Mouse (Mus musculus) limb, embryonic 13.5 days (tissue): Measurements from ENCODE around the gene AL607142.1. TPM values are rescaled to one million over a fixed set of nuclear protein-coding genes. Genes with fewer than 3 reads are reported as not detected.

Source experiments
- ATAC-seq: fragments of 200-750 bp; cut with Nextera tagmentation; 2 replicates; pipeline ENCODE4 v1.8.0; 2017; ENCODE audit warnings: low read depth, moderate number of reproducible peaks, moderate TSS enrichment; ENCODE audit not compliant: low FRiP score
- H3K27ac ChIP-seq: fragments of 300-500 bp; sonication (generic); 2 replicates; pipeline ENCODE4 v1.5.1; 2015; ENCODE audit warnings: inconsistent platforms, mild to moderate bottlenecking, moderate library complexity
- H3K27me3 ChIP-seq: fragments of 300-500 bp; sonication (generic); 2 replicates; pipeline ENCODE4 v1.6.1; 2015; ENCODE audit warnings: mild to moderate bottlenecking, inconsistent platforms
- H3K36me3 ChIP-seq: fragments of 300-500 bp; sonication (generic); 2 replicates; pipeline ENCODE4 v1.6.1; 2015; ENCODE audit warnings: inconsistent platforms, mild to moderate bottlenecking, moderate library complexity
- H3K4me1 ChIP-seq: fragments of 300-500 bp; sonication (generic); 2 replicates; pipeline ENCODE4 v1.6.1; 2015; ENCODE audit warnings: inconsistent platforms
- H3K4me2 ChIP-seq: fragments of 300-500 bp; sonication (generic); replicated peaks from 2 replicates; pipeline ENCODE4 v1.6.1; 2015; ENCODE audit warnings: inconsistent platforms, mild to moderate bottlenecking, moderate library complexity
- H3K4me3 ChIP-seq: fragments of 300-500 bp; sonication (generic); 2 replicates; pipeline ENCODE4 v1.5.1; 2015; ENCODE audit warnings: moderate library complexity, mild to moderate bottlenecking, inconsistent platforms
- H3K9ac ChIP-seq: fragments of 300-500 bp; sonication (generic); 2 replicates; pipeline ENCODE4 v1.6.1; 2015; ENCODE audit warnings: mild to moderate bottlenecking, inconsistent platforms
- H3K9me3 ChIP-seq: fragments of 300-500 bp; sonication (generic); 2 replicates; pipeline ENCODE4 v1.6.1; 2016; ENCODE audit warnings: inconsistent platforms
- WGBS: fragments of 180-500 bp; shearing (Covaris S2); methylation state at CpG from one replicate; pipeline ENCODE4 v1.1.7; 2015; 5-methylcytosine and 5-hydroxymethylcytosine counted together
- polyA plus RNA-seq: library from polyadenylated mRNA; unstranded; fragments of >200 nt; fragmentation: Nextera tagmentation; extraction: Ambion mirVana; gene quantifications from 2 replicates; pipeline ENCODE4 v1.2.1, GENCODE M21; 2015

AL607142.1 gene
- polyA plus RNA-seq, 1 experiment from 2014 or later = not detected

- Histone ChIP-seq H3K4me1 (peaks cover 15% of the 10 kb centered on the region), H3K4me3 (no peak overlapping the region), H3K27ac (no peak overlapping the region), H3K9me3 (no peaks in the 10 kb centered on the region), H3K27me3 (no peaks in the 10 kb centered on the region; the same call in 1 of the 2 replicates), H3K4me2 (no peak overlapping the region), H3K9ac (no peak overlapping the region), H3K36me3 (no peaks in the 10 kb centered on the region)
- ATAC-seq = no peak
- WGBS = 72% methylated on average over 5 of the region's 5 CpGs
Measured at GRCm38 (mm10) chr4:120044612-120045011, 20.2 kb upstream of the AL607142.1 start.

GRCm38 (mm10) chr4:120045131-120045537 is 19.7 kb upstream of the AL607142.1 start:
- H3K9ac ChIP-seq = no peak overlapping the region
- 32% methylated on average over 5 of the region's 5 CpGs for WGBS
- H3K27ac ChIP-seq = no peak overlapping the region
- H3K9me3 ChIP-seq = no peaks in the 10 kb centered on the region
- no peak overlapping the region for H3K4me2 ChIP-seq
- ATAC-seq = no peak
- H3K36me3 ChIP-seq = no peaks in the 10 kb centered on the region
- H3K4me3 ChIP-seq = no peak overlapping the region
- no peaks in the 10 kb centered on the region; the same call in 1 of the 2 replicates for H3K27me3 ChIP-seq
- peaks cover 15% of the 10 kb centered on the region for H3K4me1 ChIP-seq

- Histone ChIP-seq H3K4me2 (no peak overlapping the region), H3K4me3 (no peak overlapping the region), H3K27ac (no peak overlapping the region), H3K27me3 (no peaks in the 10 kb centered on the region; the same call in 1 of the 2 replicates), H3K36me3 (no peaks in the 10 kb centered on the region), H3K9me3 (no peaks in the 10 kb centered on the region), H3K9ac (no peak overlapping the region), H3K4me1 (peaks cover 15% of the 10 kb centered on the region)
- ATAC-seq = no peak
- 82% methylated on average over 7 of the region's 7 CpGs for WGBS
Measured at GRCm38 (mm10) chr4:120045871-120046270, 18.9 kb upstream of the AL607142.1 start.

- H3K36me3 ChIP-seq = no peaks in the 10 kb centered on the region
- 31% methylated on average over 4 of the region's 4 CpGs for WGBS
- ATAC-seq = no peak
- no peak overlapping the region for H3K4me3 ChIP-seq
- no peak overlapping the region for H3K4me2 ChIP-seq
- H3K9ac ChIP-seq = no peak overlapping the region
- H3K4me1 ChIP-seq = peaks cover 15% of the 10 kb centered on the region
- H3K9me3 ChIP-seq = no peaks in the 10 kb centered on the region
- H3K27ac ChIP-seq = no peak overlapping the region
- no peaks in the 10 kb centered on the region; the same call in 1 of the 2 replicates for H3K27me3 ChIP-seq
Measured at GRCm38 (mm10) chr4:120047060-120047459, 17.7 kb upstream of the AL607142.1 start.

GRCm38 (mm10) chr4:120048274-120048673 is 16.5 kb upstream of the AL607142.1 start:
- no peak overlapping the region for H3K27ac ChIP-seq
- no peak for ATAC-seq
- H3K4me2 ChIP-seq = no peak overlapping the region
- no peak overlapping the region for H3K4me3 ChIP-seq
- peaks cover 15% of the 10 kb centered on the region for H3K4me1 ChIP-seq
- H3K36me3 ChIP-seq = no peaks in the 10 kb centered on the region
- H3K27me3 ChIP-seq = no peaks in the 10 kb centered on the region; the same call in 1 of the 2 replicates
- 69% methylated on average over 4 of the region's 4 CpGs for WGBS
- H3K9ac ChIP-seq = no peak overlapping the region
- H3K9me3 ChIP-seq = no peaks in the 10 kb centered on the region

DNA sequence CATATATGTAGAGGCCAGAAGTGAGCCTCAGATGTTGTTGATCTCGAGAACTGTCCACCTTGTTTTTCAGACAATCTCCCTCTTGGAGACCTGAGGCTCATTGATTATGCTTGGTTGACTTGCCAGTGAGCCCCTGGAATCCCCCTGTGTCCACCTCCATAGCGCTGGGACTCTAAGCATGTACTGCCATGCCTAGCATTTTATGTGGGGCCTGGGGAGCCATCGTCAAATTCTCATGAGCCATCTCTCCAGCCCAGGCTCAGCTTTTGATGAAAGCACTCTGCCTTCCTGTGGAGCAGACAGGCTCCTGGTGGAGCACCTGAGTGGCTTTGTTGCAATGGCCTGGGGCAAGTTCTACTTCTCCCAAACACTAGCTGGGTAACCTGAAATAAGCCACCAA is 14.9 kb upstream of the AL607142.1 start:
- 89% methylated on average over 3 of the region's 3 CpGs for WGBS
- peaks cover 12% of the 10 kb centered on the region for H3K4me1 ChIP-seq
- H3K4me2 ChIP-seq = no peak overlapping the region
- no peaks in the 10 kb centered on the region for H3K27me3 ChIP-seq
- no peak overlapping the region for H3K4me3 ChIP-seq
- no peak overlapping the region for H3K27ac ChIP-seq
- no peaks in the 10 kb centered on the region for H3K9me3 ChIP-seq
- ATAC-seq = no peak
- H3K9ac ChIP-seq = no peak overlapping the region
- no peaks in the 10 kb centered on the region for H3K36me3 ChIP-seq

DNA sequence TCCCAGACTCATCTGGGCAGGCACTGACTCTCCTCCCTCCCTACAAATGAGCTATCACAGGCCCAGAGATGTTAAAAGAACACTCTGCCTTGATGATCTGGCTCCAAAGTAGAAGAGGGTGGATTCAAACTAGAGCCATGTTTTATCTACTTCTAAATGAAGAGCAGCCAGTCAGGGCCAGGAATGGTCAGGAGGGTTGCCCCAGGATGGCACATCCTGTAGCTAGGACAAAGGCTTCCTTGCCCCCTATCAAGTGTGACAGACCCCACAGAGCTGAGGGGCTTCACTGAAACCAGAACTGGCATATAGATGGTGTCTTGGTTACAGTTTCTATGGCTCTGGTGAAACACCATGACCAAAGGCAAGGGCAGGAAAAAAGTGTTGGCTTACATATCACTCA is 12.3 kb upstream of the AL607142.1 start:
- no peak overlapping the region for H3K9ac ChIP-seq
- no peak overlapping the region for H3K4me2 ChIP-seq
- H3K36me3 ChIP-seq = no peaks in the 10 kb centered on the region
- ATAC-seq = no peak
- H3K4me3 ChIP-seq = no peak overlapping the region
- no peak overlapping the region for H3K27ac ChIP-seq
- no peaks in the 10 kb centered on the region for H3K4me1 ChIP-seq
- H3K27me3 ChIP-seq = no peaks in the 10 kb centered on the region
- no peaks in the 10 kb centered on the region for H3K9me3 ChIP-seq

DNA sequence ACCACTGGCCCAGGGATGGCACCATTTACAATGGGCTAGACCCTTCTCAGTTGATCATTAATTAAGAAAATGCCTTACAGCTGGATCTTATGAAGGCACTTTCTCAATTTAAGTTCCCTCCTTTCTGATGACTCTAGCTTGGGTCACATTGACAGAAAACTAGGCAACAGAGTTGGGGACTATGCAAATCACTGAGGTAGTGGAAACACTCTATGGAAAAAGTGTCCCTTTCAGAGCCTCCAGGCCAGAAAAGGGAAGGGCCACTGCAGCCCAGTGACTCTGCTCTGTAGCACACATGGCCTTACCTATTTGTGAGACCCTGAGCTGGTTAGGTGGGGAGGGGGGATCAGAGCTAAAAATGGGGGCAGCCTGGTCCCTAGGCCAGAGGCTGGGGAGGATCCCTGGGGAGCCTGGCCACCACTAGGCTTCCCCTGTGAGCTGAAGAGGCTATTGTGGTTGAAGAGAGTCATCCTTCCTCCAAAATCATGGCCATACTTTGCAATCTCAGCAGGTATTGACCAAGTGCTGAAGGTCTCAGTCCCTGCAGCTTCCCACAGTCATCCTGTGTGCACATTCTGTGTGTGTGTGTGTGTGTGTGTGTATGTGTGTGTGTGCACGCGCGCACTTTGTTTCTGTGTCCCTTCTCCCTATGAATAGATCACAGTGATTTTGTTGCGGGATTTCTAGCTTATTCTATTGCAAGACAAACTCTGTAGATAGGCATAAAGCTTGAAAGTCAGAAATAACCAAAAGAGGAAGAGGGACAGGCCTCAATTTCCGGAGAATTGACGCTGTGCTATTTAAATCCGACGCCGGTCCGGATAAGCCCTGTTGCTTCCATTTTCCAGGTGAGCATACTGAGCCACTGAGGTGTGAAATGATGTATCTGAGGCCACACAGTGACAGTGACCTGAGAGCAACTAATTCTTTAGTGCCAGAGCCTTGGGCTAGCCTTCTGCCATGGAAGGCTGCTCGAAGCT is 11.5 kb upstream of the AL607142.1 start:
- ATAC-seq = no peak
- Histone ChIP-seq H3K4me2 (no peak overlapping the region), H3K4me1 (no peaks in the 10 kb centered on the region), H3K9ac (no peak overlapping the region), H3K4me3 (no peak overlapping the region), H3K36me3 (no peaks in the 10 kb centered on the region), H3K27me3 (no peaks in the 10 kb centered on the region), H3K27ac (no peak overlapping the region), H3K9me3 (no peaks in the 10 kb centered on the region)
- 92% methylated on average over 11 of the region's 11 CpGs for WGBS

DNA sequence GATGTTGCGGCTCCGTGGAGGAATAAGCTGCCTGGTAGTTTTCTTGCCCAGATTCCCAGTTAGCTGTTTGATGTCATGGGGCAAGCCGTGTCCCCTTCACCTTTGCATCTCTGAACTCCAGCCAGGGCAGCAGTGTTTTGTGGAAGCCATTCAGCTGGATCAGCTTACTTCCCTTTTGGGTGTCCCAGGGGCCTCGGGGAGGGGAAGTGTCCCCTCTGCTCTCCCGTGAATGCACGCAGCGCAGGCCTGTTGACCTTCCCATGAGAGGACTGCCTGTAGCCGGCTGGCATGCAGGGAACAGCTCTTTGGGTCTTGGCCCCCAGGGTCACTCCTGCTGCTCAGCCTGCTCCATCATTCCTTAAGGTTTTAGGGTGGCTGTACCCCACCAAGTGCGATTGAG is 10.7 kb upstream of the AL607142.1 start:
- ATAC-seq = no peak
- H3K9me3 ChIP-seq = no peaks in the 10 kb centered on the region
- 61% methylated on average over 9 of the region's 9 CpGs for WGBS
- no peak overlapping the region for H3K27ac ChIP-seq
- no peaks in the 10 kb centered on the region for H3K36me3 ChIP-seq
- H3K27me3 ChIP-seq = no peaks in the 10 kb centered on the region
- H3K4me1 ChIP-seq = no peaks in the 10 kb centered on the region
- H3K4me3 ChIP-seq = no peak overlapping the region
- no peak overlapping the region for H3K4me2 ChIP-seq
- H3K9ac ChIP-seq = no peak overlapping the region

- no peak for ATAC-seq
- Histone ChIP-seq H3K9ac (no peak overlapping the region), H3K27me3 (no peaks in the 10 kb centered on the region), H3K4me2 (no peak overlapping the region), H3K4me1 (no peaks in the 10 kb centered on the region), H3K9me3 (no peaks in the 10 kb centered on the region), H3K27ac (no peak overlapping the region), H3K4me3 (no peak overlapping the region), H3K36me3 (no peaks in the 10 kb centered on the region)
- 86% methylated on average over 9 of the region's 9 CpGs for WGBS
Measured at GRCm38 (mm10) chr4:120056451-120056850, 8.3 kb upstream of the AL607142.1 start.

DNA sequence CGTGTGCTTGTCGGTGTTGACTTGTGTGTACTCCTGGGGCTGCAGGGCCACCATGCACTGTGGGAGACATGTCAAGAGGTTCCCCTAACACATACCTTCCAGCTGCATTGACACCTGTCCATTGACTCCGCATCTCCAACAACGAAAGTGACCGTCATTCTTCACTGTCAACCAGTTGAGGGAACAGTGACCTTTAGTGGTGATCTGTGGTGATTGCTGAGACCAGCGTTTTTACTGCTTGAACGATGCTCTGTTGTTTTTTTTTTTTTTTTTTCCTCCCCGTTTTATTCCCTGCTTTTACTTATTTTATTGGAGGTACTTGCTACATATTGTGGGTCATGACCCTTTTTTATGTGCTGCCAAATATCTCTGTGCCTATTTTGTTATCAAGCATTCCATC is 7.3 kb upstream of the AL607142.1 start:
- ATAC-seq = no peak
- 72% methylated on average over 8 of the region's 8 CpGs for WGBS
- Histone ChIP-seq H3K27ac (no peak overlapping the region), H3K36me3 (no peaks in the 10 kb centered on the region), H3K4me1 (no peaks in the 10 kb centered on the region), H3K27me3 (no peaks in the 10 kb centered on the region), H3K4me3 (no peak overlapping the region), H3K4me2 (no peak overlapping the region), H3K9me3 (no peaks in the 10 kb centered on the region), H3K9ac (no peak overlapping the region)

- ATAC-seq = no peak
- H3K4me2 ChIP-seq = no peak overlapping the region
- H3K4me3 ChIP-seq = no peak overlapping the region
- H3K27ac ChIP-seq = no peak overlapping the region
- no peaks in the 10 kb centered on the region for H3K4me1 ChIP-seq
- WGBS = 90% methylated on average over 3 of the region's 3 CpGs
- H3K36me3 ChIP-seq = no peaks in the 10 kb centered on the region
- no peaks in the 10 kb centered on the region for H3K27me3 ChIP-seq
- H3K9ac ChIP-seq = no peak overlapping the region
- H3K9me3 ChIP-seq = no peaks in the 10 kb centered on the region
Measured at GRCm38 (mm10) chr4:120058157-120058556, 6.6 kb upstream of the AL607142.1 start.

GRCm38 (mm10) chr4:120058794-120059193 is 6.0 kb upstream of the AL607142.1 start:
- no peak for ATAC-seq
- H3K4me2 ChIP-seq = no peak overlapping the region
- no peaks in the 10 kb centered on the region for H3K27me3 ChIP-seq
- H3K4me3 ChIP-seq = no peak overlapping the region
- H3K4me1 ChIP-seq = no peaks in the 10 kb centered on the region
- no peak overlapping the region for H3K9ac ChIP-seq
- no peaks in the 10 kb centered on the region for H3K9me3 ChIP-seq
- H3K36me3 ChIP-seq = no peaks in the 10 kb centered on the region
- WGBS = 78% methylated on average over 10 of the region's 10 CpGs
- no peak overlapping the region for H3K27ac ChIP-seq
